Mouse (Mus musculus) right cerebral cortex, postnatal 10 days (tissue): ENCODE data around the gene Themis.

Experiments
- DNase-seq, 2 experiments: peaks; one replicate each; pipeline ENCODE4 v3.0.0; 2021; ENCODE audit warnings: low spot score in 2 of 2

The Themis gene

GRCm38 (mm10) chr10:28668261-28668660, at the start of gene Themis:
Gene Themis (plus strand): TSS chr10:28668360.
- no peak for DNase-seq

- no peak for DNase-seq
Measured at GRCm38 (mm10) chr10:28619415-28619814, 48.7 kb upstream of the Themis start.

- no peak for DNase-seq
Measured at GRCm38 (mm10) chr10:28636096-28636495, 32.1 kb upstream of the Themis start.

- no peak for DNase-seq
Measured at GRCm38 (mm10) chr10:28641887-28642286, 26.3 kb upstream of the Themis start.

- no peak for DNase-seq
Measured at GRCm38 (mm10) chr10:28647855-28648254, 20.3 kb upstream of the Themis start.

GRCm38 (mm10) chr10:28649109-28649899, 18.9 kb upstream of the Themis start:
- DNase-seq = no peak

- no peak for DNase-seq
Measured at GRCm38 (mm10) chr10:28649900-28650160, 18.3 kb upstream of the Themis start.

GRCm38 (mm10) chr10:28651910-28652309, 16.2 kb upstream of the Themis start:
- DNase-seq = no peak

GRCm38 (mm10) chr10:28654733-28655132, 13.4 kb upstream of the Themis start:
- no peak for DNase-seq

- peak in 1 of 2 experiments; percentile 21 for DNase-seq
Measured at GRCm38 (mm10) chr10:28665141-28665540, 3.0 kb upstream of the Themis start.

- no peak for DNase-seq
Measured at GRCm38 (mm10) chr10:28673931-28674330, 5.8 kb downstream of the Themis start.

- no peak for DNase-seq
Measured at GRCm38 (mm10) chr10:28675337-28675736, 7.2 kb downstream of the Themis start.

- DNase-seq = no peak
Measured at GRCm38 (mm10) chr10:28694981-28695380, 26.8 kb downstream of the Themis start.

GRCm38 (mm10) chr10:28696032-28696431, 27.9 kb downstream of the Themis start:
- no peak for DNase-seq

- DNase-seq = no peak
Measured at GRCm38 (mm10) chr10:28698175-28698574, 30.0 kb downstream of the Themis start.

- no peak for DNase-seq
Measured at GRCm38 (mm10) chr10:28721828-28722227, 53.7 kb downstream of the Themis start.

- no peak for DNase-seq
Measured at GRCm38 (mm10) chr10:28723266-28723665, 55.1 kb downstream of the Themis start.

- DNase-seq = peak in 1 of 2 experiments; percentile 35
Measured at GRCm38 (mm10) chr10:28730122-28730521, 62.0 kb downstream of the Themis start.

- DNase-seq = no peak
Measured at GRCm38 (mm10) chr10:28737953-28738352, 69.8 kb downstream of the Themis start.

GRCm38 (mm10) chr10:28746426-28746825, 78.3 kb downstream of the Themis start:
- DNase-seq = no peak

- no peak for DNase-seq
Measured at GRCm38 (mm10) chr10:28753321-28753720, 85.2 kb downstream of the Themis start.

- no peak for DNase-seq
Measured at GRCm38 (mm10) chr10:28754927-28755326, 86.8 kb downstream of the Themis start.

GRCm38 (mm10) chr10:28776777-28777402, 108.7 kb downstream of the Themis start:
- DNase-seq = no peak

GRCm38 (mm10) chr10:28799469-28799868, 131.3 kb downstream of the Themis start:
- DNase-seq = no peak
